Mouse (Mus musculus) lung, adult 2 months (tissue): ENCODE measurements around the gene Ssu2.

ENCODE experiments used
- CTCF ChIP-seq: fragments of 200-500 bp; IDR thresholded peaks from 2 replicates; pipeline ENCODE4 v1.5.1; 2011; ENCODE audit warnings: mild to moderate bottlenecking, low read length, control low read depth; ENCODE audit not compliant: insufficient read depth
- POLR2A ChIP-seq: fragments of 200-500 bp; IDR thresholded peaks from 2 replicates; pipeline ENCODE4 v1.6.1; 2011; ENCODE audit warnings: low read depth, mild to moderate bottlenecking, control low read depth, low read length, borderline replicate concordance; ENCODE audit errors: extremely low read depth

- TF ChIP-seq POLR2A (no peak), CTCF (no peak)
These were observed 27.1 kb downstream of the Ssu2 start for GRCm38 (mm10) chr6:112360676-112361075.
